Mouse (Mus musculus) forebrain, embryonic 15.5 days (tissue): Measurements from ENCODE around the gene Tiam1. TPM values are rescaled to one million over a fixed set of nuclear protein-coding genes. Genes with fewer than 3 reads are reported as not detected.

ENCODE experiments used
- ATAC-seq: fragments of 200-750 bp; cut with Nextera tagmentation; replicated peaks from 2 replicates; pipeline ENCODE4 v1.8.0; 2017; ENCODE audit warnings: mild to moderate bottlenecking, moderate TSS enrichment, moderate library complexity
- H3K27ac ChIP-seq: fragments of 300-500 bp; sonication (generic); replicated peaks from 2 replicates; pipeline ENCODE4 v1.5.1; 2015; ENCODE audit warnings: mild to moderate bottlenecking, inconsistent platforms
- H3K27me3 ChIP-seq: fragments of 300-500 bp; sonication (generic); 2 replicates; pipeline ENCODE4 v1.6.1; 2015; ENCODE audit warnings: inconsistent platforms
- H3K36me3 ChIP-seq: fragments of 300-500 bp; sonication (generic); 2 replicates; pipeline ENCODE4 v1.6.1; 2015; ENCODE audit warnings: mild to moderate bottlenecking, inconsistent platforms
- H3K4me1 ChIP-seq: fragments of 300-500 bp; sonication (generic); 2 replicates; pipeline ENCODE4 v1.6.1; 2015; ENCODE audit warnings: inconsistent platforms
- H3K4me2 ChIP-seq: fragments of 300-500 bp; sonication (generic); replicated peaks from 2 replicates; pipeline ENCODE4 v1.6.1; 2015; ENCODE audit warnings: mild to moderate bottlenecking, inconsistent platforms
- H3K4me3 ChIP-seq: fragments of 300-500 bp; sonication (generic); 2 replicates; pipeline ENCODE4 v1.5.1; 2015; ENCODE audit warnings: mild to moderate bottlenecking, inconsistent platforms
- H3K9ac ChIP-seq: fragments of 300-500 bp; sonication (generic); replicated peaks from 2 replicates; pipeline ENCODE4 v1.6.1; 2015; ENCODE audit warnings: mild to moderate bottlenecking, inconsistent platforms
- H3K9me3 ChIP-seq: fragments of 300-500 bp; sonication (generic); 2 replicates; pipeline ENCODE4 v1.6.1; 2016; ENCODE audit warnings: inconsistent platforms
- WGBS: fragments of 180-500 bp; shearing (Covaris S2); methylation state at CpG from one replicate; pipeline ENCODE4 v1.1.7; 2015; ENCODE audit warnings: mixed read lengths; 5-methylcytosine and 5-hydroxymethylcytosine counted together
- polyA plus RNA-seq: library from polyadenylated mRNA; unstranded; fragments of >200 nt; fragmentation: Nextera tagmentation; extraction: Ambion mirVana; gene quantifications from 2 replicates; pipeline ENCODE4 v1.2.1, GENCODE M21; 2015

Tiam1 gene
- polyA plus RNA-seq, 1 experiment from 2014 or later: 35.1 TPM

DNA sequence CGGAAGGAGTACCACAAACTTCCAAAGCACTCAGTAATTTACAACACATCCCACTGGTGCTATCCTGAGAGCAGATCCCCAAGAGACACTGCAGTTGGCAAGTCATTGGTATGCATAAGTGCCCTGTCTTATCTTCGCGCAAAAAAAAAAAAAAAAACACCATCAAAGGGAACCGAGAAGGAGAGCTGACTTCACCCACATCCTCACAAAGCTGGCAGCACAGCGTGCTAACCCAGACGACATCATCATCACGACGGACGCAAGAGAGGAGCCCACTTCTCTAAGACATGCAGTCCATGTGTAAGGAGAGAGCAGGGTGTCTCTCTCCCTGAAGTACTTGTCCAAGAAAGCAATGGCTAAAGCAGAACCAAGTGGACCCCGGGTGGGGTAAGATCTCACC is 101.2 kb downstream of the Tiam1 start:
- Histone ChIP-seq H3K9ac (no peak overlapping the region), H3K36me3 (no peaks in the 10 kb centered on the region), H3K27ac (no peak overlapping the region), H3K9me3 (no peaks in the 10 kb centered on the region), H3K4me2 (no peak overlapping the region), H3K27me3 (no peaks in the 10 kb centered on the region), H3K4me1 (peaks cover 17% of the 10 kb centered on the region), H3K4me3 (no peak overlapping the region)
- WGBS: 82% methylated on average over 10 of the region's 10 CpGs
- ATAC-seq: no peak

- H3K4me2 ChIP-seq: no peak overlapping the region
- no peaks in the 10 kb centered on the region for H3K27me3 ChIP-seq
- H3K4me3 ChIP-seq: no peak overlapping the region
- ATAC-seq: peak; percentile 91
- H3K9me3 ChIP-seq: no peaks in the 10 kb centered on the region
- peak overlapping the region; percentile 53 for H3K27ac ChIP-seq
- H3K36me3 ChIP-seq: no peaks in the 10 kb centered on the region
- H3K4me1 ChIP-seq: peaks cover 17% of the 10 kb centered on the region
- H3K9ac ChIP-seq: no peak overlapping the region
- 50% methylated on average over 8 of the region's 8 CpGs for WGBS
Observed at GRCm38 (mm10) chr16:90040771-90041364, 102.7 kb downstream of the Tiam1 start.

DNA sequence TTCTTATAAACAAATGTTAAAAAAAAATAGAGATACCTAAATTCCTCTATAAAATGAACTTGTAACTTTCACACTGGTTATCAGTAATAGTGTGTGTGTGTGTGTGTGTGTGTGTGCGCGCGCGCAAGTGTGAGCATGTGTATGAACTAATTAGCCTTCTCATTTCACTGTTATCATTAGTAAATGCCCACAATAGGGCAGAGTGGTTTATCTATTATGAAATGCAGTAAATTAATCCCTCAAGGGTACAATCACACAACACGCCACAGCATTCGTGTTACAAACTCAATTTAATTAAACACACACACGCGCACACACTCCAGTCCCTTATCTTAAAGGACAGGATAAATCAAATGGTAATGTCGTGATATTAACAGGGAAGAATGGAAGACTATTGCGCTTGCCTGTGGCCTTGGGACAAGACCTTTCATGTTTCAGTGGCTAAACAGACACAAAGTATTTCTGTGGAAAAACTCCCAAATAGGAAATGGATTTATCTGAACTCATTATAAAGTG is 107.9 kb downstream of the Tiam1 start:
- H3K4me3 ChIP-seq: no peak overlapping the region
- no peaks in the 10 kb centered on the region for H3K9me3 ChIP-seq
- no peak for ATAC-seq
- H3K9ac ChIP-seq: no peak overlapping the region
- no peak overlapping the region for H3K27ac ChIP-seq
- H3K4me1 ChIP-seq: peaks cover 2% of the 10 kb centered on the region
- WGBS: 88% methylated on average over 10 of the region's 10 CpGs
- no peaks in the 10 kb centered on the region for H3K36me3 ChIP-seq
- no peak overlapping the region for H3K4me2 ChIP-seq
- no peaks in the 10 kb centered on the region for H3K27me3 ChIP-seq

- no peak for ATAC-seq
- Histone ChIP-seq H3K9ac (no peak overlapping the region), H3K9me3 (no peaks in the 10 kb centered on the region), H3K4me1 (no peaks in the 10 kb centered on the region), H3K27ac (no peak overlapping the region), H3K4me2 (no peak overlapping the region), H3K36me3 (no peaks in the 10 kb centered on the region), H3K4me3 (no peak overlapping the region), H3K27me3 (no peaks in the 10 kb centered on the region)
- WGBS: 93% methylated on average over 14 of the region's 14 CpGs
Observed at GRCm38 (mm10) chr16:90030355-90030754, 113.2 kb downstream of the Tiam1 start.

GRCm38 (mm10) chr16:90027886-90028285 is 115.7 kb downstream of the Tiam1 start:
- Histone ChIP-seq H3K27ac (no peak overlapping the region), H3K9me3 (no peaks in the 10 kb centered on the region), H3K4me3 (no peak overlapping the region), H3K9ac (no peak overlapping the region), H3K4me2 (no peak overlapping the region), H3K27me3 (no peaks in the 10 kb centered on the region), H3K4me1 (no peaks in the 10 kb centered on the region), H3K36me3 (no peaks in the 10 kb centered on the region)
- WGBS: 46% methylated on average over 3 of the region's 3 CpGs
- ATAC-seq: no peak

DNA sequence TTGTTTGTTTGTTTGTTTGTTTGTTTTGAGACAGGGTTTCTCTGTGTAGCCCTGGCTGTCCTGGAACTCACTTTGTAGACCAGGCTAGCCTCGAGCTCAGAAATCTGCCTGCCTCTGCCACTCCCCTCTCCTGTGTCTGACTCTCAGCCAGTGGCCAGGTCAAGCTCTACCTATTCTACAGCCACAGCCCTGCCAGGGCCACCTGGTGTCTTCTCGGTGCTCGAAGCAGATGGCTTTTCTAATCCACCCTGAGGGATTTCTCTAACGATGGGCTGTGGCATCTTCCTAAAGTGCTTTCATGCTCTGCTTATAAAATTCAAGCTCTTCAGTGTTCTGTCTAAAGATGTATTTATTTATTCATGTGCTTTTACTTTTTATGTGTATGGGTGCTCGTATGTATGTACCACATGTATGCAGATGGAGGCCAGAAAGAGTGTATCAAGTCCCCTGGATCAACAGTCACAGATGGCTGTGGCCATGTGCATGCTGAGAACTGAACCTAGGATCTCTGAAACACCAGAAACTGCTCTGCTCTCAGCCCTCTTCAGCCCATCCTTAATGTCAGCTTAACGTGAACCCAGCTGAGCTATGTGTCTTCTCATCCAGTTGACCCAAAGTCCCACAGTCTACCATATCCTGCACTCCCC is 117.9 kb downstream of the Tiam1 start:
- H3K4me1 ChIP-seq: no peaks in the 10 kb centered on the region
- H3K9me3 ChIP-seq: no peaks in the 10 kb centered on the region
- no peaks in the 10 kb centered on the region for H3K27me3 ChIP-seq
- no peak overlapping the region for H3K4me3 ChIP-seq
- no peak for ATAC-seq
- no peak overlapping the region for H3K4me2 ChIP-seq
- H3K27ac ChIP-seq: no peak overlapping the region
- H3K36me3 ChIP-seq: no peaks in the 10 kb centered on the region
- H3K9ac ChIP-seq: no peak overlapping the region
- WGBS: 89% methylated on average over 6 of the region's 6 CpGs

- Histone ChIP-seq H3K27ac (no peak overlapping the region), H3K4me2 (no peak overlapping the region), H3K4me1 (no peaks in the 10 kb centered on the region), H3K9ac (no peak overlapping the region), H3K27me3 (no peaks in the 10 kb centered on the region), H3K9me3 (no peaks in the 10 kb centered on the region), H3K4me3 (no peak overlapping the region), H3K36me3 (no peaks in the 10 kb centered on the region)
- 96% methylated on average over 8 of the region's 8 CpGs for WGBS
- no peak for ATAC-seq
Observed at GRCm38 (mm10) chr16:90023665-90024010, 119.9 kb downstream of the Tiam1 start.

DNA sequence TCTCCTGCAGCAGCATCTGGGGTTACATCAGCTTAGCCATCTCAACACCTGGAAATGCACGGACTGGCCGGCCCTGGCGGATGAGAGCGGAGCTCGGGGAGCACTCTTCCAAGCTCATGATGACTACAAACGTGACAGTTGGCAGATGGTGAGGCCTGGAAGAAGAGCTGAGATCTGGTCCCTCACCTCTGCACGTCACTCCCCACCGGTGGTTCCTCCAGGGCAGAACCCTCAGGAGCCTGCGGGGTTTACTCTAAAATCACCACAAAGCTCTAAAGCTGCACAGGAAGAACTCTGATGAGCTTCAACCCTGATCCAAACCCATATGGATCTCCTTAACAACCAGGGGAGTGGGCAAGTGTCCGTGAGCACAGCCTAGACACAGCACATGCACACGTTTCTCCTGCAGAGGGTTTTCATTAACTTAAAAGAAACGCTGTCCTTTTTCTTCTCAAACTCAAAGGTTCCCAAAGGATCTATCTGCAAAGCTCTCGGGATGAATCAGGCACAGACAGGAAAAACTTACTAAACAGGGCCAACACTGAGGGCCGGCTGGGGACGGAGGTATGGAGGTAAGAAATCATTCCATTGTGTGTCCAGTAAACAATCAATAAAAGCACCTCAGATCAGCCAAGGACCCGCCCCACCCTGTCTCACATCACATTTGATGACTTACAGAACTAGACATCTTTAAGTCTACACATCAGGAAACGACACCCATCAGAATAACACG is 120.5 kb downstream of the Tiam1 start:
- H3K9me3 ChIP-seq: no peaks in the 10 kb centered on the region
- no peaks in the 10 kb centered on the region for H3K27me3 ChIP-seq
- no peak overlapping the region for H3K4me3 ChIP-seq
- no peaks in the 10 kb centered on the region for H3K36me3 ChIP-seq
- no peak for ATAC-seq
- no peak overlapping the region for H3K27ac ChIP-seq
- no peaks in the 10 kb centered on the region for H3K4me1 ChIP-seq
- H3K9ac ChIP-seq: no peak overlapping the region
- 89% methylated on average over 18 of the region's 18 CpGs for WGBS
- no peak overlapping the region for H3K4me2 ChIP-seq

GRCm38 (mm10) chr16:90016046-90016445 is 127.5 kb downstream of the Tiam1 start:
- Histone ChIP-seq H3K4me1 (no peaks in the 10 kb centered on the region), H3K9ac (no peak overlapping the region), H3K4me2 (no peak overlapping the region), H3K36me3 (no peaks in the 10 kb centered on the region), H3K4me3 (no peak overlapping the region), H3K27me3 (no peaks in the 10 kb centered on the region), H3K27ac (no peak overlapping the region), H3K9me3 (no peaks in the 10 kb centered on the region)
- ATAC-seq: no peak
- WGBS: 91% methylated on average over 4 of the region's 4 CpGs

DNA sequence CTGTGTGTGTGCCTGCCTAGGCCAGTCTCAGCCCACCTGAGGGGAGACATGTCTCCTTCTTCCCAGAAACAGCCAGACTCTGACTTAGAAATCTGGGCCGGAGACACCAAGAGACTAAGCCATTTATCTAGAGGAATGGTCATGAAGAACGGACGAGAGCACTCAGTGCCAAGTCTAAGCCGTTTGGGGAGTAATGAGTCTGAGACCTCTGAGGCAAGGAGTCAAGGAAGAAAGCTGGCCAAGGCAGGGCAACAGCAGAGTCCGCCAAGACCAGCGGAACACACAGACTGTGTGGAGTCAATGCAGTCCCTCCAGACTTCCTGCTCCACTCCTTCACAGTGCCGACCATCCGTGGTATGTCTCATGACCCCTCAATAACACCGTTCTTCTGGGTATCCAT is 129.0 kb downstream of the Tiam1 start:
- H3K4me3 ChIP-seq: no peak overlapping the region
- H3K4me1 ChIP-seq: 0 out of 2 replicates have a peak, but pooled peaks cover 3% of the 10 kb centered on the region
- no peaks in the 10 kb centered on the region for H3K27me3 ChIP-seq
- no peak overlapping the region for H3K9ac ChIP-seq
- no peak overlapping the region for H3K27ac ChIP-seq
- no peaks in the 10 kb centered on the region for H3K9me3 ChIP-seq
- 92% methylated on average over 9 of the region's 9 CpGs for WGBS
- no peaks in the 10 kb centered on the region for H3K36me3 ChIP-seq
- ATAC-seq: no peak
- no peak overlapping the region for H3K4me2 ChIP-seq

DNA sequence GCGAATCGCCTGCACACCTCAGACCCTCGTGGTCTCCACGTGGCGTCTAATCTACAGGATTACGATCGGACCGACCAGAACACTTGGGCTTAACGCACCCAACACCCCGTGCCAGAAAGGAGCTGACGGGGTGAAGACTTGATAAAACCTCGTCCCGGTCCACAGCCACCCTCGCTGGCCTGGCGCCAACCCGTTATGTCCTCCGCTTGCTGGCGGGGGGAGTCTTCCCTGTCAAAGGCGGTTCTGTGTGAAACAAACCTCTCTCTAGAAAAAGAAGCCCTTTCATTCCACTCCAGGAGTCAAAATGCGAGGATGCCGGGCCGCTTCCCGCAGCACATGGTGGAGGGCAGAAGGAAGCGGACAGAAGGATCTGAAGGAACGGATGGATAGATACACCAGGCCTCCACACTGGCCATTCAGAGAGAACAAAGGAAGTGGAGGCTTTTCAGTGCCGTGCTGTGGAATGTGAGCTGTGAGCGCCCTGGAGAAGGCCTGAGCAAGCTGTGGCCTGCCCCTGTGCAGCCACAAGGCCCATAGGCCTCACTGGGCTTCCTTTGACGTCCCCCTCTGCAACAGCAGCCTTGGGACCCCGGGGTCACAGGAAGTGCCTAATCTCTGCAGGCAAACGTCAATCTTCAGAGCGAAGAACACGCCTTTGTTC is 131.9 kb downstream of the Tiam1 start:
- no peak overlapping the region for H3K27ac ChIP-seq
- peak; percentile 23; the same call in 1 of the 2 replicates for ATAC-seq
- no peaks in the 10 kb centered on the region for H3K36me3 ChIP-seq
- H3K9ac ChIP-seq: no peak overlapping the region
- no peak overlapping the region for H3K4me2 ChIP-seq
- H3K4me3 ChIP-seq: no peak overlapping the region
- no peaks in the 10 kb centered on the region for H3K9me3 ChIP-seq
- H3K4me1 ChIP-seq: peaks cover 8% of the 10 kb centered on the region; the same call in 1 of the 2 replicates
- 76% methylated on average over 32 of the region's 32 CpGs for WGBS
- H3K27me3 ChIP-seq: no peaks in the 10 kb centered on the region

GRCm38 (mm10) chr16:90008504-90008903 is 135.1 kb downstream of the Tiam1 start:
- Histone ChIP-seq H3K27ac (no peak overlapping the region), H3K4me3 (no peak overlapping the region), H3K4me1 (peaks cover 8% of the 10 kb centered on the region; the same call in 1 of the 2 replicates), H3K4me2 (no peak overlapping the region), H3K9me3 (no peaks in the 10 kb centered on the region), H3K27me3 (no peaks in the 10 kb centered on the region), H3K9ac (no peak overlapping the region), H3K36me3 (no peaks in the 10 kb centered on the region)
- no peak for ATAC-seq
- WGBS: 85% methylated on average over 6 of the region's 6 CpGs
